Mouse (Mus musculus): ENCODE measurements around the gene Mapkapk3. TPM values are rescaled to one million over a fixed set of nuclear protein-coding genes. Genes with fewer than 3 reads are reported as not detected.
"Not testable (repeated sequence)": the region's sequence is repeated elsewhere in the genome, so short reads cannot be mapped to it uniquely, and the experiment has no call there.

Mapkapk3 gene
- polyA plus RNA-seq, 1 experiment = 5.1 TPM

GRCm38 (mm10) chr9:107308346-107309000 is 18.8 kb upstream of the Mapkapk3 start:
- Histone ChIP-seq H3K4me3 (ENCODE audit: insufficient read depth, low read length) (no peak overlapping the region), H3K27ac (ENCODE audit: insufficient read depth, low read length) (no peak overlapping the region), H3K4me1 (ENCODE audit: control insufficient read depth, insufficient read depth, low read length) (peaks cover 8% of the 10 kb centered on the region)
- TF ChIP-seq POLR2A (IDR thresholded peaks at IDR 0.05; ENCODE audit: extremely low read depth, insufficient read depth, low read length) = no peak

- no peak overlapping the region for H3K4me3 ChIP-seq (ENCODE audit: insufficient read depth, low read length)
- H3K27ac ChIP-seq (ENCODE audit: insufficient read depth, low read length) = no peak overlapping the region
- no peak for TF ChIP-seq CTCF (IDR thresholded peaks at IDR 0.05; ENCODE audit: extremely low read depth, insufficient read depth, low read length)
- no peak for TF ChIP-seq POLR2A (IDR thresholded peaks at IDR 0.05; ENCODE audit: extremely low read depth, insufficient read depth, low read length)
- H3K4me1 ChIP-seq (ENCODE audit: control insufficient read depth, insufficient read depth, low read length) = peaks cover 7% of the 10 kb centered on the region
Measured at GRCm38 (mm10) chr9:107307886-107308285, 18.2 kb upstream of the Mapkapk3 start.

- TF ChIP-seq POLR2A (IDR thresholded peaks at IDR 0.05; ENCODE audit: extremely low read depth, insufficient read depth, low read length) = no peak
- no peak for TF ChIP-seq CTCF (IDR thresholded peaks at IDR 0.05; ENCODE audit: extremely low read depth, insufficient read depth, low read length)
- peaks cover 7% of the 10 kb centered on the region; the same call in 1 of the 2 replicates for H3K4me1 ChIP-seq (ENCODE audit: control insufficient read depth, insufficient read depth, low read length)
- no peak overlapping the region for H3K4me3 ChIP-seq (ENCODE audit: insufficient read depth, low read length)
- no peak overlapping the region for H3K27ac ChIP-seq (ENCODE audit: insufficient read depth, low read length)
Measured at GRCm38 (mm10) chr9:107307099-107307872, 17.6 kb upstream of the Mapkapk3 start.

- H3K27ac ChIP-seq (ENCODE audit: insufficient read depth, low read length); H3K4me3 ChIP-seq (ENCODE audit: insufficient read depth, low read length): not testable (repeated sequence)
Measured at GRCm38 (mm10) chr9:107306673-107307072, 17.0 kb upstream of the Mapkapk3 start.

GRCm38 (mm10) chr9:107305601-107306542 is 16.2 kb upstream of the Mapkapk3 start:
- no peak overlapping the region for H3K27ac ChIP-seq (ENCODE audit: insufficient read depth, low read length)
- H3K4me3 ChIP-seq (ENCODE audit: insufficient read depth, low read length) = no peak overlapping the region
- TF ChIP-seq CTCF (IDR thresholded peaks at IDR 0.05; ENCODE audit: extremely low read depth, insufficient read depth, low read length) = no peak
- no peak for TF ChIP-seq POLR2A (IDR thresholded peaks at IDR 0.05; ENCODE audit: extremely low read depth, insufficient read depth, low read length)
- peaks cover 7% of the 10 kb centered on the region; the same call in 1 of the 2 replicates for H3K4me1 ChIP-seq (ENCODE audit: control insufficient read depth, insufficient read depth, low read length)

More at GRCm38 (mm10) chr9:107306673-107307072, 17.0 kb upstream of the Mapkapk3 start:
- H3K4me1 ChIP-seq (ENCODE audit: control insufficient read depth, insufficient read depth, low read length) = not testable (repeated sequence)

- Histone ChIP-seq H3K4me3 (ENCODE audit: insufficient read depth, low read length) (no peak overlapping the region), H3K4me1 (ENCODE audit: control insufficient read depth, insufficient read depth, low read length) (peaks cover 7% of the 10 kb centered on the region; the same call in 1 of the 2 replicates), H3K27ac (ENCODE audit: insufficient read depth, low read length) (no peak overlapping the region)
- TF ChIP-seq POLR2A (IDR thresholded peaks at IDR 0.05; ENCODE audit: extremely low read depth, insufficient read depth, low read length) (no peak), CTCF (IDR thresholded peaks at IDR 0.05; ENCODE audit: extremely low read depth, insufficient read depth, low read length) (no peak)
Measured at GRCm38 (mm10) chr9:107305012-107305411, 15.3 kb upstream of the Mapkapk3 start.

- Histone ChIP-seq H3K4me3 (ENCODE audit: insufficient read depth, low read length) (no peak overlapping the region), H3K27ac (ENCODE audit: insufficient read depth, low read length) (no peak overlapping the region), H3K4me1 (ENCODE audit: control insufficient read depth, insufficient read depth, low read length) (peaks cover 7% of the 10 kb centered on the region; the same call in 1 of the 2 replicates)
- TF ChIP-seq POLR2A (IDR thresholded peaks at IDR 0.05; ENCODE audit: extremely low read depth, insufficient read depth, low read length) (no peak), CTCF (IDR thresholded peaks at IDR 0.05; ENCODE audit: extremely low read depth, insufficient read depth, low read length) (no peak)
Measured at GRCm38 (mm10) chr9:107304383-107304782, 14.7 kb upstream of the Mapkapk3 start.

- TF ChIP-seq CTCF (IDR thresholded peaks at IDR 0.05; ENCODE audit: extremely low read depth, insufficient read depth, low read length) (no peak), POLR2A (IDR thresholded peaks at IDR 0.05; ENCODE audit: extremely low read depth, insufficient read depth, low read length) (no peak)
- no peak overlapping the region for H3K4me3 ChIP-seq (ENCODE audit: insufficient read depth, low read length)
- no peak overlapping the region for H3K27ac ChIP-seq (ENCODE audit: insufficient read depth, low read length)
- H3K4me1 ChIP-seq (ENCODE audit: control insufficient read depth, insufficient read depth, low read length) = peaks cover 7% of the 10 kb centered on the region; the same call in 1 of the 2 replicates
Measured at GRCm38 (mm10) chr9:107303900-107304299, 14.2 kb upstream of the Mapkapk3 start.

- Histone ChIP-seq H3K4me1 (ENCODE audit: control insufficient read depth, insufficient read depth, low read length) (peaks cover 5% of the 10 kb centered on the region; the same call in 1 of the 2 replicates), H3K4me3 (ENCODE audit: insufficient read depth, low read length) (no peak overlapping the region), H3K27ac (ENCODE audit: insufficient read depth, low read length) (no peak overlapping the region)
- TF ChIP-seq POLR2A (IDR thresholded peaks at IDR 0.05; ENCODE audit: extremely low read depth, insufficient read depth, low read length) (no peak), CTCF (IDR thresholded peaks at IDR 0.05; ENCODE audit: extremely low read depth, insufficient read depth, low read length) (no peak)
Measured at GRCm38 (mm10) chr9:107303121-107303820, 13.6 kb upstream of the Mapkapk3 start.

All from cortical plate, adult 2 months (tissue).